Mouse (Mus musculus) CH12.LX (cell line): ENCODE measurements at regions not wholly inside any gene's neighbourhood (a gene's known extent, or its start where the extent isn't known, plus 50 kb on each side); places are given as distances from the start of the nearest gene placed in this dataset.

Experiments
- CHD2 ChIP-seq: IDR thresholded peaks from 2 replicates; pipeline ENCODE4 v1.6.1; 2011; ENCODE audit warnings: low read length, improper control_type of control experiment
- CTCF ChIP-seq, 2 experiments: IDR thresholded peaks in 1 of 2; conservative IDR thresholded peaks in 1 of 2; 2 replicates each; pipeline ENCODE4 v1.5.1; 2011 to 2012; ENCODE audit warnings: low read depth in 2 of 2, low read length in 2 of 2, improper control_type of control experiment in 1 of 2, inconsistent platforms in 1 of 2, mild to moderate bottlenecking in 1 of 2, moderate library complexity in 1 of 2
- E2F4 ChIP-seq: IDR thresholded peaks from 2 replicates; pipeline ENCODE4 v1.6.1; 2011; ENCODE audit warnings: low read depth, low read length, improper control_type of control experiment; ENCODE audit not compliant: insufficient replicate concordance
- EP300 ChIP-seq: IDR thresholded peaks from 2 replicates; pipeline ENCODE4 v1.6.1; 2011; ENCODE audit warnings: low read length, improper control_type of control experiment
- ETS1 ChIP-seq: conservative IDR thresholded peaks from 2 replicates; pipeline ENCODE4 v1.6.1; 2012; ENCODE audit warnings: low read depth, mild to moderate bottlenecking, inconsistent platforms, low read length, improper control_type of control experiment, moderate library complexity
- MAZ ChIP-seq: IDR thresholded peaks from 2 replicates; pipeline ENCODE4 v1.6.1; 2012; ENCODE audit warnings: low read depth, mild to moderate bottlenecking, inconsistent platforms, low read length, improper control_type of control experiment, moderate library complexity
- TBP ChIP-seq: conservative IDR thresholded peaks from 2 replicates; pipeline ENCODE4 v1.6.1; 2011; ENCODE audit warnings: low read depth, low read length, improper control_type of control experiment
- USF1 ChIP-seq: IDR thresholded peaks from 2 replicates; pipeline ENCODE4 v1.6.1; 2014; ENCODE audit warnings: low read depth, mild to moderate bottlenecking, inconsistent platforms, low read length, improper control_type of control experiment
- ZC3H11A ChIP-seq: IDR thresholded peaks from 2 replicates; pipeline ENCODE4 v1.6.1; 2012; ENCODE audit warnings: low read depth, mild to moderate bottlenecking, inconsistent platforms, low read length, improper control_type of control experiment

DNA sequence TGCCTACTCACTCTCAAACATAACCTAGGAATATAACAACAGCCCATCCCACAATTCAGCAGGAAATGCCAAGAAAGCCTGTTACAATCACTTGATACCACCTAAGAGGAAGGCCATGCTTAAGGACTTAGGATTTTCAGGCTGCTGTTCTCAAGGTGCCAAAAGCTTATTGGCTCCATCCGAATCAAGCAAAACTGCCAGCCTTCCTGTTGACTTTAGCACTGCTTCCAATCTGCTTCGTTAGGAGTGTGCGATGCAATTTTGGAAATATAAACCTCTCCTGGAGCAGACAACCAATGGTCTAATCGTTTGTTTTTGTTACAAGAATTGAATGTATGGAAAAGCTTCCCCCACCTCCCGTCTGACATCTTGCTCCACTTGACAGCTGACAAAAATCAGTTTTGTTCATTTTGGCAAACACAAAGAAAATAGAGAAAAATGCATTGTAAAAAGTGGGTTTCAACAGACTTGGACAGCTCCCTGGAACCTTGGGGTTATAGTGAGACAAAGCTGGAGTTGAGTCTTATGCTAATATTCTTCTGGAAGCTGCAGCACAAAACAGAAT lies 2620.0 kb upstream of the Gm7489 start:
- TF ChIP-seq TBP (no peak), CHD2 (no peak), ETS1 (no peak), CTCF (conservative IDR thresholded peaks at IDR 0.05 in 1 of 2, IDR thresholded peaks at IDR 0.05 in 1 of 2; ENCODE audit: low read depth in 2 of 2, low read length in 2 of 2) (no peak), EP300 (no peak), USF1 (no peak), ZC3H11A (no peak), MAZ (no peak), E2F4 (no peak)
